Comparison of ENCODE assay signal across 1 mouse cellular context in genomic region chr5:17877044-17877443, GRCm38 (mm10).
TF ChIP-seq lines count a peak whose summit lies in the region.

No protein-coding gene starts in this region.

TF ChIP-seq in MEL, 35 proteins besides CTCF, POLR2A, EP300 and RAD21 (continued from another document):
- TF ChIP-seq SIN3A (IDR thresholded peaks at IDR 0.05; ENCODE audit: low read length) (no peak), CHD1 (IDR thresholded peaks at IDR 0.05; ENCODE audit: low read depth, low read length) (no peak), MYC (IDR thresholded peaks at IDR 0.05; ENCODE audit: low read depth, low read length) (no peak), GABPA (IDR thresholded peaks at IDR 0.05; ENCODE audit: low read depth, low read length) (no peak), CHD2 (IDR thresholded peaks at IDR 0.05; ENCODE audit: low read length) (no peak), ZKSCAN1 (IDR thresholded peaks at IDR 0.05; ENCODE audit: low read depth, low read length) (no peak), ETS1 (IDR thresholded peaks at IDR 0.05; ENCODE audit: low read depth, low read length) (peak; percentile 63), USF1 (IDR thresholded peaks at IDR 0.05; ENCODE audit: low read depth, low read length) (no peak), NRF1 (IDR thresholded peaks at IDR 0.05; ENCODE audit: insufficient read depth, low read depth, low read length, poor library complexity, severe bottlenecking) (no peak), MYB (IDR thresholded peaks at IDR 0.05; ENCODE audit: low read depth, low read length) (no peak)
